Mouse (Mus musculus) myocyte (in vitro differentiated cells): ENCODE results near the gene Nacc1.

Experiments used
- MYOD1 ChIP-seq, 3 experiments: IDR thresholded peaks; one replicate each; pipeline ENCODE4 v1.6.1; 2011; ENCODE audit warnings: control low read depth in 2 of 3, low read depth in 2 of 3, mild to moderate bottlenecking in 2 of 3, moderate library complexity in 1 of 3; ENCODE audit not compliant: insufficient read length in 2 of 3, control insufficient read depth in 1 of 3
- MYOG ChIP-seq, 3 experiments: IDR thresholded peaks; one replicate each; pipeline ENCODE4 v1.6.1; 2011; ENCODE audit warnings: control low read depth in 2 of 3, low read depth in 2 of 3, mild to moderate bottlenecking in 2 of 3; ENCODE audit not compliant: insufficient read length in 2 of 3, control insufficient read depth in 1 of 3, insufficient read depth in 1 of 3
- POLR2A ChIP-seq: IDR thresholded peaks from one replicate; pipeline ENCODE4 v1.6.1; 2011; ENCODE audit warnings: low read depth, mild to moderate bottlenecking, control low read depth, moderate library complexity; ENCODE audit not compliant: insufficient read length
- POLR2AphosphoS2 ChIP-seq: IDR thresholded peaks from one replicate; pipeline ENCODE4 v1.6.1; 2011; ENCODE audit warnings: low read depth, control low read depth; ENCODE audit not compliant: insufficient read length
- USF1 ChIP-seq: IDR thresholded peaks from one replicate; pipeline ENCODE4 v1.6.1; 2011; ENCODE audit warnings: low read depth, mild to moderate bottlenecking, control low read depth, moderate library complexity

DNA sequence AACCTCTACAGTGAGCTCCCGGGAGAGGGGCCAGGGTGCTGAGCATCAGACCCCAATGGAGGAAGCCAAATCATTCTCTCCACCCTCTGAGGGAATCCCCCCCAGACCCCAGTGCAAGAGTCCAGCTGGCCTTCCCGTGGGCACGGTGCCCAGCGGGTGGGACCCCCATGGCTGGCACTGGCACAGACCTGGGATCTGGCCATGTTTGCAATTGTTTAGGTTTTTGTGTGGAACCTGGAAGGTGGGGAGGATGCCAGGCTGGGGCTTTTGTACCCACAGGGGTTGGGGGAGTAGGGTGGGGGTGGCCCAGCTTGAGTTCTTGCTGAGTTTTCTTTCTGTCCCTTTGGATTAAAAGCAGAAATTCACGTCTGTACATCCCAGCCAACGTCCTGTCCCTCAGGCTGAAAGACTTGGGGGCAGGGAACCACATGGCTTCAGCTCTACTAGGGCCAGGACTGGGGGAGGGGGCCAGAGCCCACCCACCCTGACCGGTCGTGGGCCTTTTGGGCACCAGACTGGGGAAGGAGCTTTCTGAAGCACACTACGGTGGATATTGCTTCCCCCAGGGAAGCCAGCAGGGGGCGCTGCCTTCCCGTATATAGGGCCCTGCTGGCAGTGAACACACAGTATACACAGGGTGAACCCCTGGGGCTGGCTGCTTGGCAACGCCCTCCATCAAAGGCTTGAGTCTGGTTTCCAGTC lies 21.3 kb upstream of the Nacc1 start:
- TF ChIP-seq POLR2A = peak; percentile 19
- TF ChIP-seq MYOD1 (IDR thresholded peaks at IDR 0.05; ENCODE audit: control insufficient read depth in 1 of 3, insufficient read length in 2 of 3, low read depth in 2 of 3) = no peak
- TF ChIP-seq POLR2AphosphoS2 = no peak
- no peak for TF ChIP-seq MYOG (IDR thresholded peaks at IDR 0.05; ENCODE audit: control insufficient read depth in 1 of 3, insufficient read depth in 1 of 3, insufficient read length in 2 of 3, low read depth in 2 of 3)
- TF ChIP-seq USF1 = no peak
